Mouse (Mus musculus): ENCODE measurements at regions not wholly inside any gene's neighbourhood (a gene's known extent, or its start where the extent isn't known, plus 50 kb on each side); places are given as distances from the start of the nearest gene placed in this dataset.
A peak's percentile ranks its signal among the peaks of the same experiment; 100 is the strongest.
"Not testable (repeated sequence)": the region's sequence is repeated elsewhere in the genome, so short reads cannot be mapped to it uniquely, and the experiment has no call there.

- not testable (repeated sequence) for H3K36me3 ChIP-seq (ENCODE audit: insufficient read depth); H3K27me3 ChIP-seq (ENCODE audit: insufficient read depth, low read length); H3K9ac ChIP-seq; H3K4me1 ChIP-seq (ENCODE audit: insufficient read depth); ATAC-seq (ENCODE audit: insufficient read depth); H3K27ac ChIP-seq (ENCODE audit: low read depth); H3K4me3 ChIP-seq (ENCODE audit: low read depth, low read length); H3K4me2 ChIP-seq; H3K9me3 ChIP-seq (ENCODE audit: low read depth, low read length)
- peak; percentile 0 for DNase-seq
- 69% methylated on average over 4 of the region's 4 CpGs for WGBS
Measured at GRCm38 (mm10) chr8:20436956-20437355, 73.9 kb upstream of the Gm15319 start.

- not testable (repeated sequence) for H3K27ac ChIP-seq (ENCODE audit: low read depth); H3K4me1 ChIP-seq (ENCODE audit: insufficient read depth); DNase-seq; H3K9me3 ChIP-seq (ENCODE audit: low read depth, low read length); H3K4me2 ChIP-seq; H3K9ac ChIP-seq; H3K36me3 ChIP-seq (ENCODE audit: insufficient read depth); ATAC-seq (ENCODE audit: insufficient read depth); H3K27me3 ChIP-seq (ENCODE audit: insufficient read depth, low read length); H3K4me3 ChIP-seq (ENCODE audit: low read depth, low read length)
Measured at GRCm38 (mm10) chr8:20433236-20433635, 70.2 kb upstream of the Gm15319 start.

GRCm38 (mm10) chr8:20429469-20429868, 66.5 kb upstream of the Gm15319 start:
- not testable (repeated sequence) for H3K4me1 ChIP-seq (ENCODE audit: insufficient read depth); H3K27ac ChIP-seq (ENCODE audit: low read depth); H3K9me3 ChIP-seq (ENCODE audit: low read depth, low read length); H3K36me3 ChIP-seq (ENCODE audit: insufficient read depth); H3K9ac ChIP-seq; H3K4me3 ChIP-seq (ENCODE audit: low read depth, low read length); H3K4me2 ChIP-seq; ATAC-seq (ENCODE audit: insufficient read depth); H3K27me3 ChIP-seq (ENCODE audit: insufficient read depth, low read length)
- peak; percentile 0 for DNase-seq
- 100% methylated on average over 2 of the region's 4 CpGs for WGBS

GRCm38 (mm10) chr8:20424903-20425222, 61.9 kb upstream of the Gm15319 start:
- H3K36me3 ChIP-seq (ENCODE audit: insufficient read depth); H3K4me1 ChIP-seq (ENCODE audit: insufficient read depth); ATAC-seq (ENCODE audit: insufficient read depth); H3K9me3 ChIP-seq (ENCODE audit: low read depth, low read length); H3K27me3 ChIP-seq (ENCODE audit: insufficient read depth, low read length); H3K27ac ChIP-seq (ENCODE audit: low read depth); H3K9ac ChIP-seq; H3K4me2 ChIP-seq: not testable (repeated sequence)
- peak overlapping the region; percentile 49; the same call in 1 of the 2 replicates for H3K4me3 ChIP-seq (ENCODE audit: low read depth, low read length)
- DNase-seq = peak; percentile 10
- 25% methylated on average over 3 of the region's 3 CpGs for WGBS

GRCm38 (mm10) chr8:20424104-20424902, 61.3 kb upstream of the Gm15319 start:
- peak; percentile 84 for TF ChIP-seq CTCF (IDR thresholded peaks at IDR 0.05; ENCODE audit: low read depth)
- WGBS = 5% methylated on average over 68 of the region's 72 CpGs
- H3K27ac ChIP-seq (ENCODE audit: low read depth); H3K36me3 ChIP-seq (ENCODE audit: insufficient read depth); H3K27me3 ChIP-seq (ENCODE audit: insufficient read depth, low read length); H3K9me3 ChIP-seq (ENCODE audit: low read depth, low read length); H3K4me1 ChIP-seq (ENCODE audit: insufficient read depth): not testable (repeated sequence)
- Histone ChIP-seq H3K4me3 (ENCODE audit: low read depth, low read length) (peak overlapping the region; percentile 49), H3K9ac (peak overlapping the region; percentile 67), H3K4me2 (peak overlapping the region; percentile 32; the same call in 1 of the 2 replicates)
- peak; percentile 100 for ATAC-seq (ENCODE audit: insufficient read depth)
- peak; percentile 58 for DNase-seq

GRCm38 (mm10) chr8:20420807-20421206, 57.8 kb upstream of the Gm15319 start:
- ATAC-seq (ENCODE audit: insufficient read depth); H3K27me3 ChIP-seq (ENCODE audit: insufficient read depth, low read length); H3K27ac ChIP-seq (ENCODE audit: low read depth); H3K9ac ChIP-seq; H3K4me3 ChIP-seq (ENCODE audit: low read depth, low read length); H3K4me2 ChIP-seq; DNase-seq; H3K9me3 ChIP-seq (ENCODE audit: low read depth, low read length); H3K4me1 ChIP-seq (ENCODE audit: insufficient read depth); H3K36me3 ChIP-seq (ENCODE audit: insufficient read depth): not testable (repeated sequence)
